Mouse (Mus musculus) heart, postnatal 25 days (tissue): Measurements from ENCODE around the gene Rexo2. TPM values are rescaled to one million over a fixed set of nuclear protein-coding genes. Genes with fewer than 3 reads are reported as not detected.
"Not testable (repeated sequence)": the region's sequence is repeated elsewhere in the genome, so short reads cannot be mapped to it uniquely, and the experiment has no call there.

ENCODE experiments used
- DNase-seq: peaks from one replicate; pipeline ENCODE4 v3.0.0; 2022; ENCODE audit warnings: low spot score
- intact Hi-C: fragments of 180-260 bp; cut with DNase I; formaldehyde crosslinking; loops from one replicate; pipeline ENCODE4 v1.15.1; 2025
- total RNA-seq, 2 experiments: library from RNA; stranded (reverse); gene quantifications; 2 replicates each; pipeline ENCODE4 v1.2.3; 2021

The Rexo2 gene
- 10 to 100 TPM; 64.7 to 67.1 TPM for total RNA-seq

GRCm38 (mm10) chr9:48480411-48481213, at the start of gene Rexo2:
Gene Rexo2, minus strand, starts transcription at chr9:48480623.
- intact Hi-C loops: loop anchor here (2.0 kb wide), 1 partner anchor 14 kb away; the partner anchor contains the start of genes Gm5617 and Rbm7
- DNase-seq: peak; percentile 90

- intact Hi-C loops: loop anchor here (2.0 kb wide), 1 partner anchor 14 kb away; no protein-coding TSS in a partner anchor
- DNase-seq: no peak
These were observed 46.1 kb upstream of the Rexo2 start for GRCm38 (mm10) chr9:48526520-48526919.

- intact Hi-C loops: no loop called here
- DNase-seq: no peak
These were observed 45.1 kb upstream of the Rexo2 start for GRCm38 (mm10) chr9:48525566-48525965.

- DNase-seq, intact Hi-C loops: not testable (repeated sequence)
These were observed 40.0 kb upstream of the Rexo2 start for GRCm38 (mm10) chr9:48520405-48520804.

GRCm38 (mm10) chr9:48517372-48518130, 37.1 kb upstream of the Rexo2 start:
- DNase-seq: no peak
- intact Hi-C loops: no loop called here

GRCm38 (mm10) chr9:48516615-48517371, 36.4 kb upstream of the Rexo2 start:
- intact Hi-C loops: no loop called here

GRCm38 (mm10) chr9:48515332-48515731, 34.9 kb upstream of the Rexo2 start:
- DNase-seq: no peak
- intact Hi-C loops: no loop called here

More at GRCm38 (mm10) chr9:48516615-48517371, 36.4 kb upstream of the Rexo2 start:
- no peak for DNase-seq

- no peak for DNase-seq
- intact Hi-C loops: no loop called here
These were observed 29.7 kb upstream of the Rexo2 start for GRCm38 (mm10) chr9:48510134-48510533.

- intact Hi-C loops: no loop called here
- no peak for DNase-seq
These were observed 24.4 kb upstream of the Rexo2 start for GRCm38 (mm10) chr9:48504741-48505365.

GRCm38 (mm10) chr9:48503001-48503400, 22.6 kb upstream of the Rexo2 start:
- intact Hi-C loops: no loop called here
- no peak for DNase-seq

GRCm38 (mm10) chr9:48501192-48501591, 20.8 kb upstream of the Rexo2 start:
- no peak for DNase-seq
- intact Hi-C loops: no loop called here

GRCm38 (mm10) chr9:48495548-48495932, 15.1 kb upstream of the Rexo2 start:
- intact Hi-C loops: loop anchor here (2.0 to 10.0 kb wide), 3 partner anchors 15 to 559 kb away; partner anchors contain the start of genes Rexo2, Usp28 and Zw10
- DNase-seq: no peak

- intact Hi-C loops: loop anchor here (2.0 to 10.0 kb wide), 3 partner anchors 14 to 560 kb away; partner anchors contain the start of genes Rexo2, Usp28 and Zw10
- peak; percentile 91 for DNase-seq
These were observed 14.6 kb upstream of the Rexo2 start, which contains the start of the genes Rbm7 and Gm5617 for GRCm38 (mm10) chr9:48494817-48495547. Gene Rbm7, minus strand, starts transcription at chr9:48495299. Gene Gm5617, plus strand, starts transcription at chr9:48495442.

GRCm38 (mm10) chr9:48481214-48482134, 1.1 kb upstream of the Rexo2 start:
- no peak for DNase-seq
- intact Hi-C loops: loop anchor here (2.0 kb wide), 1 partner anchor 13 kb away; the partner anchor contains the start of genes Gm5617 and Rbm7

- DNase-seq: no peak
These were observed 499 bp downstream of the Rexo2 start for GRCm38 (mm10) chr9:48479838-48480410.

GRCm38 (mm10) chr9:48478808-48479207, 1.6 kb downstream of the Rexo2 start:
- intact Hi-C loops: loop anchor here (10.0 kb wide), 1 partner anchor 386 kb away; no protein-coding TSS in a partner anchor
- no peak for DNase-seq

More at GRCm38 (mm10) chr9:48479838-48480410, 499 bp downstream of the Rexo2 start:
- intact Hi-C loops: loop anchor here (2.0 to 10.0 kb wide), 2 partner anchors 15 to 385 kb away; partner anchors contain the start of genes Gm5617 and Rbm7
